Comparison of ENCODE assay signal across 12 mouse cellular contexts in genomic region chr1:80630179-80631149, GRCm38 (mm10).
A peak's percentile ranks its signal among the peaks of the same experiment; 100 is the strongest.
DNase-seq lines count a peak whose midpoint lies in the region; ATAC-seq and TF ChIP-seq lines count a peak whose summit lies in the region.
"Had no signal": no experiment of that assay in that cellular context is flagged by ENCODE, and none has a peak within 500 bp of the region (broad histone marks: within the 10 kb centered on the region; RNA-seq: fewer than 3 reads in every experiment).

No protein-coding gene starts in this region.

- ATAC-seq in midbrain, embryonic 11.5 days (ENCODE audit: low FRiP score): peak; percentile 59; the same call in 1 of the 2 replicates
- ATAC-seq in forebrain, postnatal 0 days: peak; percentile 86
- peak; percentile 68; the same call in 1 of the 2 replicates for ATAC-seq in limb, embryonic 14.5 days (ENCODE audit: low FRiP score, low read depth)
- ATAC-seq in stomach, postnatal 0 days (ENCODE audit: low FRiP score, low TSS enrichment): no peak
- ATAC-seq in CD4-positive, CD25-positive, alpha-beta regulatory T cell, adult 4 months: no peak

- no peak overlapping the region for H3K4me3 ChIP-seq in midbrain, embryonic 11.5 days (ENCODE audit: low read depth, low read length)
- no peak overlapping the region for H3K4me3 ChIP-seq in midbrain, embryonic 10.5 days
- H3K4me3 ChIP-seq in forebrain, postnatal 0 days (ENCODE audit: low read depth, low read length): no peak overlapping the region
- no peak overlapping the region for H3K4me3 ChIP-seq in limb, embryonic 14.5 days (replicated peaks; ENCODE audit: low read length)
- H3K4me3 ChIP-seq in stomach, postnatal 0 days (ENCODE audit: low read depth, low read length): no peak overlapping the region

- no peaks in the 10 kb centered on the region for H3K36me3 ChIP-seq in midbrain, embryonic 11.5 days (ENCODE audit: control insufficient read depth, insufficient read depth, low read length)
- H3K36me3 ChIP-seq in midbrain, embryonic 10.5 days: no peaks in the 10 kb centered on the region
- no peaks in the 10 kb centered on the region for H3K36me3 ChIP-seq in forebrain, postnatal 0 days (ENCODE audit: insufficient read depth)
- no peaks in the 10 kb centered on the region for H3K36me3 ChIP-seq in limb, embryonic 14.5 days (ENCODE audit: control insufficient read depth, insufficient read depth, low read length)
- no peaks in the 10 kb centered on the region for H3K36me3 ChIP-seq in stomach, postnatal 0 days (ENCODE audit: control insufficient read depth, insufficient read depth, low read length)

- no peak for TF ChIP-seq POLR2A in limb, embryonic 14.5 days (IDR thresholded peaks at IDR 0.05; ENCODE audit: borderline replicate concordance, extremely low read depth, insufficient read depth, insufficient read length)

- no peaks in the 10 kb centered on the region for H3K27me3 ChIP-seq in midbrain, embryonic 11.5 days (ENCODE audit: control insufficient read depth, insufficient read depth, low read length)
- no peaks in the 10 kb centered on the region for H3K27me3 ChIP-seq in midbrain, embryonic 10.5 days (ENCODE audit: low read depth, poor library complexity, severe bottlenecking)
- no peaks in the 10 kb centered on the region for H3K27me3 ChIP-seq in forebrain, postnatal 0 days (ENCODE audit: insufficient read depth, low read length)
- no peaks in the 10 kb centered on the region for H3K27me3 ChIP-seq in limb, embryonic 14.5 days (ENCODE audit: control insufficient read depth, insufficient read depth, low read length)
- H3K27me3 ChIP-seq in stomach, postnatal 0 days (ENCODE audit: control insufficient read depth, insufficient read depth, low read length): no peaks in the 10 kb centered on the region

- no peak for TF ChIP-seq CTCF in forebrain, postnatal 0 days (IDR thresholded peaks at IDR 0.05; ENCODE audit: low read depth)
- peak; percentile 17; the same call in 1 of the 2 replicates for TF ChIP-seq CTCF in stomach, postnatal 0 days (IDR thresholded peaks at IDR 0.05; ENCODE audit: low read depth)

- H3K4me2 ChIP-seq in midbrain, embryonic 11.5 days: no peak overlapping the region
- H3K4me2 ChIP-seq in forebrain, postnatal 0 days (ENCODE audit: low read depth): no peak overlapping the region
- H3K4me2 ChIP-seq in limb, embryonic 14.5 days (replicated peaks; ENCODE audit: low read depth, low read length, severe bottlenecking): no peak overlapping the region
- no peak overlapping the region for H3K4me2 ChIP-seq in stomach, postnatal 0 days (replicated peaks; ENCODE audit: low read depth)

- TF ChIP-seq EP300 in stomach, postnatal 0 days (optimal IDR thresholded peaks at IDR 0.05): no peak

- 57% methylated on average over 5 of the region's 5 CpGs for WGBS in midbrain, embryonic 11.5 days
- WGBS in midbrain, embryonic 10.5 days: 65% methylated on average over 5 of the region's 5 CpGs
- WGBS in forebrain, postnatal 0 days: 26% methylated on average over 5 of the region's 5 CpGs
- WGBS in limb, embryonic 14.5 days: 40% methylated on average over 5 of the region's 5 CpGs
- 42% methylated on average over 5 of the region's 5 CpGs for WGBS in stomach, postnatal 0 days

- H3K27ac ChIP-seq in midbrain, embryonic 11.5 days (ENCODE audit: low read depth, low read length): no peak overlapping the region
- H3K27ac ChIP-seq in midbrain, embryonic 10.5 days (replicated peaks): no peak overlapping the region
- peak overlapping the region; percentile 30; the same call in 1 of the 2 replicates for H3K27ac ChIP-seq in forebrain, postnatal 0 days (ENCODE audit: low read depth, low read length)
- H3K27ac ChIP-seq in limb, embryonic 14.5 days (replicated peaks; ENCODE audit: low read depth, low read length): peak overlapping the region; percentile 58; the same call in 1 of the 2 replicates
- H3K27ac ChIP-seq in stomach, postnatal 0 days (replicated peaks): no peak overlapping the region

- no peak for DNase-seq in midbrain, embryonic 11.5 days (ENCODE audit: low spot score, missing footprints)
- no peak for DNase-seq in midbrain, embryonic 10.5 days (ENCODE audit: low spot score)
- peak; percentile 52 for DNase-seq in forebrain, postnatal 0 days
- peak; percentile 61 for DNase-seq in limb, embryonic 14.5 days (ENCODE audit: low spot score)
- DNase-seq in stomach, postnatal 0 days (ENCODE audit: low spot score): no peak
- DNase-seq in heart, postnatal 4 days: no peak
- DNase-seq in kidney, adult 9 months: no peak
- DNase-seq: cerebellum, postnatal 10 days; heart, adult 11 months; kidney, adult 2 months; right cerebral cortex, postnatal 4 days had no signal

- H3K9me3 ChIP-seq in midbrain, embryonic 11.5 days (ENCODE audit: control insufficient read depth, low read length): no peaks in the 10 kb centered on the region
- no peaks in the 10 kb centered on the region for H3K9me3 ChIP-seq in midbrain, embryonic 10.5 days (replicated peaks)
- H3K9me3 ChIP-seq in forebrain, postnatal 0 days (ENCODE audit: low read length): no peaks in the 10 kb centered on the region
- H3K9me3 ChIP-seq in limb, embryonic 14.5 days (ENCODE audit: control insufficient read depth, low read length): no peaks in the 10 kb centered on the region
- H3K9me3 ChIP-seq in stomach, postnatal 0 days (ENCODE audit: control insufficient read depth, low read length): no peaks in the 10 kb centered on the region

- no peaks in the 10 kb centered on the region for H3K4me1 ChIP-seq in midbrain, embryonic 11.5 days (ENCODE audit: control insufficient read depth, insufficient read depth, low read length)
- peaks cover 12% of the 10 kb centered on the region for H3K4me1 ChIP-seq in midbrain, embryonic 10.5 days
- H3K4me1 ChIP-seq in forebrain, postnatal 0 days (ENCODE audit: insufficient read depth): peaks cover 7% of the 10 kb centered on the region; the same call in 1 of the 2 replicates
- H3K4me1 ChIP-seq in limb, embryonic 14.5 days (ENCODE audit: control insufficient read depth, insufficient read depth, low read length): peaks cover 10% of the 10 kb centered on the region
- H3K4me1 ChIP-seq in stomach, postnatal 0 days (replicated peaks; ENCODE audit: control insufficient read depth, insufficient read depth): no peaks in the 10 kb centered on the region

- H3K9ac ChIP-seq in midbrain, embryonic 11.5 days (ENCODE audit: low read length): no peak overlapping the region
- H3K9ac ChIP-seq in forebrain, postnatal 0 days: no peak overlapping the region
- no peak overlapping the region for H3K9ac ChIP-seq in limb, embryonic 14.5 days (ENCODE audit: low read depth, low read length, severe bottlenecking)
- no peak overlapping the region for H3K9ac ChIP-seq in stomach, postnatal 0 days (ENCODE audit: low read length)

Comparison
In these comparisons a context has a peak if more than half of its experiments do, and no peak if none do; other contexts are left out.
1. ATAC-seq: peak in midbrain, embryonic 11.5 days (single experiment), forebrain, postnatal 0 days (single experiment) and limb, embryonic 14.5 days (single experiment); none in stomach, postnatal 0 days (single experiment) and CD4-positive, CD25-positive, alpha-beta regulatory T cell, adult 4 months (single experiment).
2. DNase-seq: peak in forebrain, postnatal 0 days (single experiment) and limb, embryonic 14.5 days (single experiment); none in midbrain, embryonic 11.5 days (single experiment), midbrain, embryonic 10.5 days (single experiment), stomach, postnatal 0 days (single experiment), heart, postnatal 4 days (single experiment) and kidney, adult 9 months (single experiment).
3. H3K27ac ChIP-seq: peak in forebrain, postnatal 0 days (single experiment) and limb, embryonic 14.5 days (single experiment); none in midbrain, embryonic 11.5 days (single experiment), midbrain, embryonic 10.5 days (single experiment) and stomach, postnatal 0 days (single experiment).